Mouse (Mus musculus): Measurements from ENCODE around the gene 4930449I24Rik. TPM values are rescaled to one million over a fixed set of nuclear protein-coding genes. Genes with fewer than 3 reads are reported as not detected.
"Not testable (repeated sequence)": the region's sequence is repeated elsewhere in the genome, so short reads cannot be mapped to it uniquely, and the experiment has no call there.

Gene 4930449I24Rik
- not detected for total RNA-seq (2021)
- long read RNA-seq, experiment 1 = 0 reads
- long read RNA-seq, experiment 2 = 0 reads

GRCm38 (mm10) chr5:146502099-146502498 lies at the start of gene 4930449I24Rik:
Gene 4930449I24Rik (plus strand): TSS chr5:146502399.
- DNase-seq; intact Hi-C loops (cut with DNase I): not testable (repeated sequence)

- intact Hi-C loops (cut with DNase I) = no loop called here
- no peak for DNase-seq
Measured at GRCm38 (mm10) chr5:146453556-146453955, 48.6 kb upstream of the 4930449I24Rik start.

GRCm38 (mm10) chr5:146461612-146462011 lies 40.6 kb upstream of the 4930449I24Rik start:
- intact Hi-C loops (cut with DNase I) = no loop called here
- DNase-seq = no peak

GRCm38 (mm10) chr5:146466663-146467062 lies 35.5 kb upstream of the 4930449I24Rik start:
- DNase-seq = no peak
- intact Hi-C loops (cut with DNase I) = no loop called here

DNA sequence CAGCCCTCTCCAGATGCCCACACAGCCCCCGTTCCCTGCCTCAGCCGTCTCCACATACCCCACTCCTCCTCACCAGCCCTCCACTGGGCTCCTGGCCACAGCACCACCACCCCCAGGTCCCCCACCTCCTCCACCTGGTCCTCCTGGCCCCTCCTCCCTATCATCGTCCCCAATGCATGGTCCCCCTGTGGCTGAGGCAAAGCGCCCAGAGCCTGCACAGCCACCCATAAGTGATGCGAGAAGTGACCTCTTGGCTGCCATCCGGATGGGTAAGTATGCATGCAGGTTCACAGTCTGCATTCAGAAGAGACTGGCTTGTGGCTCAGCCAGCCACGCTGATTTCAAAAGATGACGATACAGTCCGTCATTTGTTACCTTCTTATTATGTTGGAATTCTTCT lies 33.9 kb upstream of the 4930449I24Rik start:
- intact Hi-C loops (cut with DNase I) = no loop called here
- no peak for DNase-seq

- DNase-seq = no peak
- intact Hi-C loops (cut with DNase I) = loop anchor here (10.0 kb wide), 1 partner anchor 276 kb away; no protein-coding TSS in a partner anchor
Measured at GRCm38 (mm10) chr5:146470821-146471220, 31.4 kb upstream of the 4930449I24Rik start.

DNA sequence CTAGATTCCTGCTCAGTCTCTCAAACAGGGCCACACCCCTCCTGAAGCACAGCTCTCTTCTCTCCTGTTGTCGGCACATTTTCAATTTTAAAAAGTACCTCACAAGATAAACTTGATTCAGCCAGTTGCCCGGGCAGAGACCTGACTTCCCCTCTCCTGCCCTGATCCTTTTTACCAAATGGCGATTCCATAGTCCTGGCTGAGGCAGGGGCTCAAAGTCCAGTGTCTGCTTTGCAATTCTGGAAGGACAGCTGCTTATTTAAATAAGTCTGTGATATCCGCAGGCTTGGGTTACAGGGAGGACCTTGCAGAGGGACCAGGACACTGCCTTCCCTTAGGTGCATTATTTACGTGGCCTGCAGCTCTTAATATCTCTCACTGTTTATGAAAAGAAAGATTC lies 30.9 kb upstream of the 4930449I24Rik start:
- no peak for DNase-seq
- intact Hi-C loops (cut with DNase I) = loop anchor here (10.0 kb wide), 1 partner anchor 277 kb away; no protein-coding TSS in a partner anchor

DNA sequence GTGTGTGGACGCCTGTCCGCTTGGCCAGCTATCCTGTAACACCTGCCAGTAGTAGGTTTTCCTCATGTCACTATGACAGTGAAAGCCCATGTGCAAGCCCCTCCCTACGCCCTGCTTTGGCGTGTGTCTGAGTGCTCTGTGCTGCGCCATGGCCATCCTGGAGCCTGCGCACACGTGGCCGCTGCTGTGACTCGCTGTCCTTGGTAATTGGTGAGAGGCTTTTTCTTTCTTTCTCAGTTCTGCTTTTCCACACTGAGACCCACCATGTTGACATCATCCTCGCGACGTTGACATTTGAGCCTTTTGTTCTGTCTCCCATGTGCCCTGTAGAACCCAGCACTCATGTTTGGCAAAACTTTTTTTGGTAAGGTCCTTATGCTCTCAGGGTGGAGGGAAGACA lies 30.4 kb upstream of the 4930449I24Rik start:
- no peak for DNase-seq
- intact Hi-C loops (cut with DNase I) = loop anchor here (10.0 kb wide), 1 partner anchor 277 kb away; no protein-coding TSS in a partner anchor

GRCm38 (mm10) chr5:146479564-146479963 lies 22.6 kb upstream of the 4930449I24Rik start:
- peak; percentile 7 to 16 for DNase-seq
- intact Hi-C loops (cut with DNase I) = loop anchor here (5.0 to 10.0 kb wide), 2 partner anchors 147 to 285 kb away; no protein-coding TSS in a partner anchor

- DNase-seq; intact Hi-C loops (cut with DNase I): not testable (repeated sequence)
Measured at GRCm38 (mm10) chr5:146481665-146482064, 20.5 kb upstream of the 4930449I24Rik start, which contains the start of gene Gm6408. Gene Gm6408 (plus strand): TSS chr5:146481965.

DNA sequence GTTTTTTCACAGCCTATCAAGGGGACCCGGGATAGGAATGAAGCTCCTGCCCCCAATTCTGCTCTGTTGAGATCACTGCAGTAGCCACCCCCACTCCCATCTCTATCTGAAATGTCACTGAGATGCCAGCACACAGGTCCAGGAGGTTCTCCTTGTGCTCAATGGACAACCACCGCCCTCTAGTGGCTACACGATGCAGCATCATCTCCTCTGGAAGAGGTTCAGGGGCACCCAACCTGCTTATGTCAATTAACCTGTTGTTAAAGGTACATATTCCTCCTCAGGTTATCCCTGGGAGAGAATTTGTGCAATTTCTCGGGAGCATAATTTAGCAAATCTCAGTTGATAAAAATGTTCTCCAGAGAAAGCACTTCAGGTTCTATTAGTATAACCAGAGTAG lies 13.2 kb upstream of the 4930449I24Rik start:
- intact Hi-C loops (cut with DNase I) = not testable (repeated sequence)

GRCm38 (mm10) chr5:146491063-146491462 lies 11.1 kb upstream of the 4930449I24Rik start, which contains the start of gene Gm6370:
Gene Gm6370 (plus strand): TSS chr5:146491363.
- DNase-seq; intact Hi-C loops (cut with DNase I): not testable (repeated sequence)

More for the DNA sequence above, 13.2 kb upstream of the 4930449I24Rik start:
- DNase-seq = peak; percentile 13 to 42

DNA sequence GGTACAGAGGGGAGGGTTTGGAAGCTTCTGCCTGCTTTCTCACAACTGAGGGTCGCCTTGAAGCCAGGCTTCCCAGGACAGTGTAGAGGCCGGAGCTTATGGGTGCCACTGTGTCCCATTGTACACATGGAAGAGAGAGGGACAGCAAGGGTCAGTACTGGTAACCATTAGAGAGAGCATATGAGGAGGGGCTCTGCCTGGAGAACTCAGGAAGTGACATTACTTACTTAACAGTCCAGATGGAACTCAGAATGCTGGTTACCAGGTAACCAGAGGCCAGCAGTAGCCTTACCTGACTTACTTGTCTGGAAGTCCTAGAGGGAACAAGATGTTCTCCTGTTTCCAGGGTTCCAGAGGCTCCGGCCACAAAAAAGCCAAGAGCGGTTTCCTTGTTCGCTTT lies 11.6 kb downstream of the 4930449I24Rik start, which contains the start of gene Gm3402:
Gene Gm3402, plus strand, starts transcription at position 301 of the 400 bp plus-strand sequence.
- intact Hi-C loops (cut with DNase I); DNase-seq: not testable (repeated sequence)

DNA sequence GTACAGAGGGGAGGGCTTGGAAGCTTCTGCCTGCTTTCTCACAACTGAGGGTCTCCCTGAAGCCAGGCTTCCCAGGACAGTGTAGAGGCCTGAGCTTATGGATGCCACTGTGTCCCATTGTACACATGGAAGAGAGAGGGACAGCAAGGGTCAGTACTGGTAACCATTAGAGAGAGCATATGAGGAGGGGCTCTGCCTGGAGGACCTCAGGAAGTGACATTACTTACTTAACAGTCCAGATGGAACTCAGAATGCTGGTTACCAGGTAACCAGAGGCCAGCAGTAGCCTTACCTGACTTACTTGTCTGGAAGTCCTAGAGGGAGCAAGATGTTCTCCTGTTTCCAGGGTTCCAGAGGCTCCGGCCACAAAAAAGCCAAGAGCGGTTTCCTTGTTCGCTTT lies 23.3 kb downstream of the 4930449I24Rik start, which contains the start of gene Gm3404:
Gene Gm3404, plus strand, starts transcription at position 301 of the 400 bp plus-strand sequence.
- intact Hi-C loops (cut with DNase I); DNase-seq: not testable (repeated sequence)

GRCm38 (mm10) chr5:146537347-146537746 lies 35.1 kb downstream of the 4930449I24Rik start, which contains the start of gene Gm3409:
Gene Gm3409 (plus strand): TSS chr5:146537647.
- intact Hi-C loops (cut with DNase I); DNase-seq: not testable (repeated sequence)

Other genes with a start within 250 kb of the 4930449I24Rik start
- under 1 TPM; 0.31 to 0.39 TPM for gene Wasf3, start 117.4 kb upstream of the 4930449I24Rik start, total RNA-seq (2021)
- not detected for gene Gm6408, start 20.4 kb upstream of the 4930449I24Rik start, total RNA-seq (2021)
- not detected for gene Gm6370, start 11.0 kb upstream of the 4930449I24Rik start, total RNA-seq (2021)
- gene Gm3402, start 11.7 kb downstream of the 4930449I24Rik start, total RNA-seq (2021) = not detected
- gene Gm3404, start 23.4 kb downstream of the 4930449I24Rik start, total RNA-seq (2021) = not detected
- gene Gm3409, start 35.2 kb downstream of the 4930449I24Rik start, total RNA-seq (2021) = not detected
- not detected for gene Gm3415, start 53.7 kb downstream of the 4930449I24Rik start, total RNA-seq (2021)
- not detected for gene Gpr12, start 82.8 kb downstream of the 4930449I24Rik start, total RNA-seq (2021)